Mouse (Mus musculus): ENCODE results near the gene Cfi. TPM values are rescaled to one million over a fixed set of nuclear protein-coding genes. Genes with fewer than 3 reads are reported as not detected.
A peak's percentile ranks its signal among the peaks of the same experiment; 100 is the strongest.

Gene Cfi
- 219 and 252 TPM in 2 replicates for polyA plus RNA-seq (2015; fragmentation: Nextera tagmentation; extraction: Ambion mirVana)

DNA sequence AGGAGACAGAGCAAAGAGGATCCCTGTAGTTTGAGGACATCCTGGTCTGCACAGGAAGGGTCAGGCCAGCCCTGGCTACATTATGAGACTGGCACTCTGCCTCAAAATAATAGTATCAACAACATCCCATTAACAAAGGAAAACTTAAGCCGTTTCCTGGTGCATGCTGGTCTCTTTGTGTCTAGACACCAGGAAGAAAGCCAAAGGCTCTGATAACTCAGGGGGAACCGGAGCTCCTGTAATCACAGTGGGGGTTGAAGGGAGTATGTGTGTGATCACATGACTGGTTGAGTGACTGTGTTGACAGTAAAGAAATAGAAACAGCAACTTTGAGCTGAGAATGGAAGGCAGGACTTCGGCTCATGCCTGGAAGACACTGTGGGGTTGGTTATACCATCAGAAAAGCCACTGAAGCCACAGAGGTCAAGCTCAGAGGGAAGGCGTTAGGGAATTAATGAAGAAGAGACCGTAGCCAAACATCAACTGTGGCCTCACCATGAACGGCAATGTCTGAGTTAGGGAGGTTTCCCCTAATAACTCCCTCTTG, at the start of gene Cfi:
Gene Cfi, plus strand, starts transcription at position 497 of the 547 bp plus-strand sequence.
- no peak for ATAC-seq (ENCODE audit: insufficient read depth)
- 47% methylated on average over 6 of the region's 6 CpGs for WGBS (ENCODE audit: insufficient replicate concordance)
- no peaks in the 10 kb centered on the region for H3K27me3 ChIP-seq
- H3K4me2 ChIP-seq: peak within 1 kb of the TSS; percentile 44
- no peak within 1 kb of the TSS for H3K9ac ChIP-seq
- H3K27ac ChIP-seq (replicated peaks): peak within 1 kb of the TSS; percentile 77
- no peaks in the 10 kb centered on the region for H3K9me3 ChIP-seq (replicated peaks)
- H3K36me3 ChIP-seq (replicated peaks): no peaks in the 10 kb centered on the region
- peak within 1 kb of the TSS; percentile 30 for H3K4me3 ChIP-seq (replicated peaks)
- peaks cover 13% of the 10 kb centered on the region for H3K4me1 ChIP-seq (replicated peaks)

DNA sequence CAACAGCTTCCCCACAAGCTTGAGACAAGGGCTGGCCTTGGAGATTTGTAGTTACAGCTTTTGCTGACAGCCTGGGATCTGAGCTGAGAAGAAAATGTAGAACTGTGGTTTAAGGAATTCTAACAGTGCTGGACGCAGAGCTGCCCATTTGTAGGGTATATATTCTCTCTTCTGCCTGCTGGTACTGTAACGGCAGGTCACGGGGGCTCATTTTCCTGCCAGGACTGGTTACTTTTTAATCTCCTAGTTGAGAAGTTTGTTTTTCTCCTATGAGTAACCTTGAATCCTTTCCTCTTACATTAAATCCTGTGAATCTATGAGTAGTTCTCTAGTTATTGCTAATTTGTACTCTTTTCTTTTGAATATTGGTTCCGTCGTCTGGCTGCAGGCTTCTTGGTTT, 41.9 kb upstream of the Cfi start:
- Histone ChIP-seq H3K4me3 (replicated peaks) (no peak overlapping the region), H3K9me3 (replicated peaks) (no peaks in the 10 kb centered on the region), H3K27ac (replicated peaks) (no peak overlapping the region), H3K27me3 (no peaks in the 10 kb centered on the region), H3K4me1 (replicated peaks) (no peaks in the 10 kb centered on the region), H3K36me3 (replicated peaks) (no peaks in the 10 kb centered on the region), H3K4me2 (no peak overlapping the region), H3K9ac (no peak overlapping the region)
- 71% methylated on average over 5 of the region's 5 CpGs for WGBS (ENCODE audit: insufficient replicate concordance)
- ATAC-seq (ENCODE audit: insufficient read depth): no peak

DNA sequence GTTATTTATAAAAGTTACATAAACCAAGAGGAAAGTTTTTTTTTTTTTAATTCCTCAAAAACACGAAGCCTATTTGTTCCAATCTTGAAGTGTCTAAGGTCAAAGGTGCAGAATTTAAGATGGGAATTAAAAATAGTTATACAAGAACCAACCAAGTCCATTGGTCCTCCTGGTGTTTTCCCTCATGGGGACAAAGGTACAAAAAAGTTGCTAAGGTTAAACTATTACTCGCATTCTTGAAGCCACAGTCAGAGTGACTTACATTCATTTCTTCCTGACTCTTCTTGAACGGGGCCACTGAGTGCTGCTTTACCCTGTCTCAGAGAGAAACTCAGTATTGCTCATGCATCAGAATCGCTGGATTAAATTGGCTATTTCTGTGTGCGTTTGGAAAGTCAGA, 38.3 kb upstream of the Cfi start:
- H3K36me3 ChIP-seq (replicated peaks): no peaks in the 10 kb centered on the region
- 61% methylated on average over 5 of the region's 5 CpGs for WGBS (ENCODE audit: insufficient replicate concordance)
- H3K4me2 ChIP-seq: no peak overlapping the region
- no peaks in the 10 kb centered on the region for H3K27me3 ChIP-seq
- H3K9me3 ChIP-seq (replicated peaks): no peaks in the 10 kb centered on the region
- H3K4me3 ChIP-seq (replicated peaks): no peak overlapping the region
- no peak for ATAC-seq (ENCODE audit: insufficient read depth)
- no peaks in the 10 kb centered on the region for H3K4me1 ChIP-seq (replicated peaks)
- H3K27ac ChIP-seq (replicated peaks): no peak overlapping the region
- no peak overlapping the region for H3K9ac ChIP-seq

DNA sequence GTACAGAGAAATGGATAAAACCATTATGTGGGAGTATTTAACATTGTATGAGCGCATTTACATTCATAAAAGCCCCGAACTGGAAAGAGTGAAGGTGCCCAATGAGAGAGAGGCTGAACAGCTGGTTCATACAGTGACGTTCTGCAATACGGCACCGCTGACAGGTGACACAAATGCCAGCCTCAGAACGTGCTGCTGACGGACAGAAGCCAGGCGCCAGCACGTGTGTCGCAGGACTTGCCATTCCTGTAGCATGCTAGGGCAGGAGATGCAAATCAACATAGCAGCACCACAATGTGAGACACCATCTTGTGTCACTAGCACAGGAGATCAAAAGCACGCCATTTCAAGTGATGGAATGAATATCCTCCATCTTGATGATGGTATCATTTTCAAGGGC, 37.1 kb upstream of the Cfi start:
- WGBS (ENCODE audit: insufficient replicate concordance): 75% methylated on average over 11 of the region's 11 CpGs
- ATAC-seq (ENCODE audit: insufficient read depth): no peak
- H3K27ac ChIP-seq (replicated peaks): no peak overlapping the region
- H3K4me1 ChIP-seq (replicated peaks): no peaks in the 10 kb centered on the region
- no peaks in the 10 kb centered on the region for H3K36me3 ChIP-seq (replicated peaks)
- no peak overlapping the region for H3K9ac ChIP-seq
- H3K4me3 ChIP-seq (replicated peaks): no peak overlapping the region
- no peaks in the 10 kb centered on the region for H3K9me3 ChIP-seq (replicated peaks)
- no peak overlapping the region for H3K4me2 ChIP-seq
- no peaks in the 10 kb centered on the region for H3K27me3 ChIP-seq

DNA sequence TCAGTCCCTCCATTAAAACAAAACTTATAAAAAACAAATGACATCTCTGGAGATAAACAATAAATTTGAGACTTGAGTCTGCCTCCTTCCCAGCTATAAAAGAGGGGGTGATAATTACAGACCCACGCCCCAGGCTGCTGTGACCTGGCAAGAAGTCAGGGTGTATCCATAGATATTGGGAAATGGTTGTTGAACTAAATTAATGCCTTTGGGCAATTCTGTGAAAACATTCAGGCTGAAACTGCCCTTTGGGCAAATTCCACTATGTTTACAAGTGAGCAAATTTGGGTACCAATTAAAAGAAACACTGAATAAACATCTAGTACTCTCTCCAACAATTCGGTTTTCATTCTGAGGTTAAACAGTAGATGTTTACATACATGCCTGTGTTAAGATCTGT, 36.7 kb upstream of the Cfi start:
- Histone ChIP-seq H3K9ac (no peak overlapping the region), H3K4me1 (replicated peaks) (no peaks in the 10 kb centered on the region), H3K9me3 (replicated peaks) (no peaks in the 10 kb centered on the region), H3K27ac (replicated peaks) (no peak overlapping the region), H3K27me3 (no peaks in the 10 kb centered on the region), H3K36me3 (replicated peaks) (no peaks in the 10 kb centered on the region), H3K4me3 (replicated peaks) (no peak overlapping the region), H3K4me2 (no peak overlapping the region)
- no peak for ATAC-seq (ENCODE audit: insufficient read depth)
- 57% methylated on average over 2 of the region's 2 CpGs for WGBS (ENCODE audit: insufficient replicate concordance)

DNA sequence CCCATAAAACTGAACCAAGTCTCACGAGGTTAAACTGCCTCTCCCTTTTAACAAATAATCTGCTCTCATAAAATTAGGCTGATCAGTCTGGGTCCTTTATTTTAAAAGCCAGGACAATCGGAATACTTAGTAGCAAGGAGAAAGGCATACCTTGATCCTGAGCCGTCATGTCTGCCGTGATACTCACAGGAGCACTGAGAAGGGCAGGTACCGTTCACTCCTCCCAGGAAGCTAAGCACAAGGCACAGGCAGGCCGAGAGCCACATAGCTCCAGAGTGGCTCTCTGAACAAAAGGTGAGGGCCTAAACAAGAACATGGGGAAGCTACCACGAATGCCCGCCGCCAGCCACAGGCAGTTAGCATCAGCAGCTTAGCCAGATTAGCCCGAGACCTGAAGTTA, 31.9 kb upstream of the Cfi start, which contains the start of gene Lrit3:
Gene Lrit3, minus strand, starts transcription at position 266 of the 400 bp plus-strand sequence.
- H3K4me2 ChIP-seq: no peak within 1 kb of the TSS

DNA sequence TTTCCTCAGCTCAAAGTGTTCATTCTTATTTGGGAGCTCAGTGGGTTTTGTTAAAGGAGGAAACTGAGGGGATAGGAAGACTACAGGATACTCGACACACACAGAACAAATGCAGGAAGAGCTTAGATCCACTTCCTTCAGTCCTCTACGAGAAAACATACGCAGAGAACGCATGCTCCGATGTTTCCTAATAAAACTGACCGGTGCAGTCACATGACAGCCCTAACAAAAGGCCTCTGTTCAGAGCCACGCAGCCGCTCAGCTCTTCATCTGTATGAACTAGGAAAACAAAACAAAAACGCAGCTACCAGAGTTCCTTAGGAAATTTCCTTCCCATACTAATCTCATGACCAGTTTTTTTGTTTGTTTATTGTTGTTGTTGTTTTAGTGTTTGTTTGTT, 14.8 kb upstream of the Cfi start:
- H3K27ac ChIP-seq (replicated peaks): no peak overlapping the region
- no peak overlapping the region for H3K9ac ChIP-seq
- no peak for ATAC-seq (ENCODE audit: insufficient read depth)
- no peaks in the 10 kb centered on the region for H3K9me3 ChIP-seq (replicated peaks)
- peaks cover 21% of the 10 kb centered on the region for H3K36me3 ChIP-seq (replicated peaks)
- H3K4me3 ChIP-seq (replicated peaks): no peak overlapping the region
- H3K4me1 ChIP-seq (replicated peaks): no peaks in the 10 kb centered on the region
- 59% methylated on average over 9 of the region's 9 CpGs for WGBS (ENCODE audit: insufficient replicate concordance)
- no peak overlapping the region for H3K4me2 ChIP-seq
- no peaks in the 10 kb centered on the region for H3K27me3 ChIP-seq

More for the DNA sequence above, 31.9 kb upstream of the Cfi start, which contains the start of gene Lrit3:
- H3K4me3 ChIP-seq (replicated peaks): no peak within 1 kb of the TSS
- H3K4me1 ChIP-seq (replicated peaks): no peaks in the 10 kb centered on the region
- no peaks in the 10 kb centered on the region for H3K36me3 ChIP-seq (replicated peaks)
- H3K27ac ChIP-seq (replicated peaks): no peak within 1 kb of the TSS
- no peaks in the 10 kb centered on the region for H3K9me3 ChIP-seq (replicated peaks)
- 67% methylated on average over 10 of the region's 10 CpGs for WGBS (ENCODE audit: insufficient replicate concordance)
- no peak within 1 kb of the TSS for H3K9ac ChIP-seq
- no peaks in the 10 kb centered on the region for H3K27me3 ChIP-seq
- no peak for ATAC-seq (ENCODE audit: insufficient read depth)

DNA sequence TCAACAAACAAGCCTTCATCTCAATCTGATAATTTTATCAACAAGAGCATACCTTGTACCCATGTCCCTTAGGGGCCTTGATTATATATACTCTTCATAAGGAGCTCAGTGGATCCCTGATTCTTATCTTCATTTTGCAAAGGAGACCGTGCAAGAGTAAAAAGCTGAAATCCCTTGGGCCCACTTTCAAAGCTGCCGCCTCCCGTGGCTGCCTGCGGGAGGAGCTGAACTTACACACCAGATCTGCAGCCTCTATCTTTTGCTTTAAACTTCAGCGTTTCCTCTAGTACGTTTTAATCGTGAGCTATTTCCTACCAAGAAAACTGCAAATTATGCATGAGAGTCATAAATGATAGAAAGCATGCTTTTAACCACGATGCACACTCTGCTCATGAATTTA, 13.9 kb upstream of the Cfi start:
- 75% methylated on average over 8 of the region's 8 CpGs for WGBS (ENCODE audit: insufficient replicate concordance)
- Histone ChIP-seq H3K9ac (no peak overlapping the region), H3K27ac (replicated peaks) (no peak overlapping the region), H3K9me3 (replicated peaks) (no peaks in the 10 kb centered on the region), H3K4me2 (no peak overlapping the region), H3K36me3 (replicated peaks) (peaks cover 30% of the 10 kb centered on the region), H3K27me3 (no peaks in the 10 kb centered on the region), H3K4me1 (replicated peaks) (no peaks in the 10 kb centered on the region), H3K4me3 (replicated peaks) (no peak overlapping the region)
- no peak for ATAC-seq (ENCODE audit: insufficient read depth)

DNA sequence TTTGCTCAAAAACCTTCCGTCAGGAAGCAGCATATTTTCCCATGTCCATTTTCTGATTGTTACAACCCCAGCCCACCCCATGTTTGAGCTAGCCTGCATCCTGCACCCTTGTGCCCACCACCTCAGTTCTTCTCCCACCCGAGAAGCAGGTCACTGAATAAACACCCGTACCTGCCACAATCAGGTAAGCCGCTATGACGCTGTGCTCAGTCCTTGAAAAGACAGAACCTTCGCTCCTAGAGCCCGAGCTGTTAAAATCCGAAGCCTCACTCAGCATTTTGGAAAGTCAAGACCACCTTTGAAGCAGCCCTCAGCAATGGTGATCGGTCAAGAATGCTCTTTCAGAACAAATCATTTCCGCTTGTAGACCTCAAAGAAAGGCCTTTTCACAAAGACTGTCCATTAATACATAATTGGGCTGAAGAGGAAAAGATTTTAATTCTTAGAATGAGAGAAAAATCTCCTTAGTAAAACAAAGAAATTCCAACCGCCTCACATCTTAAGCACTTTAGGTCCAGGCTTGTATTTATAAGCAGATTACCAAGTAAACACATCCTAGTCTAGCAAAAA, 13.4 kb upstream of the Cfi start, which contains the start of gene Rrh:
Gene Rrh, minus strand, starts transcription at position 382 of the 570 bp plus-strand sequence.
- Histone ChIP-seq H3K27ac (replicated peaks) (no peak within 1 kb of the TSS), H3K4me3 (replicated peaks) (no peak within 1 kb of the TSS), H3K4me2 (no peak within 1 kb of the TSS), H3K36me3 (replicated peaks) (peaks cover 33% of the 10 kb centered on the region), H3K9ac (no peak within 1 kb of the TSS), H3K9me3 (replicated peaks) (no peaks in the 10 kb centered on the region), H3K4me1 (replicated peaks) (no peaks in the 10 kb centered on the region), H3K27me3 (no peaks in the 10 kb centered on the region)
- no peak for ATAC-seq (ENCODE audit: insufficient read depth)
- WGBS (ENCODE audit: insufficient replicate concordance): 83% methylated on average over 11 of the region's 11 CpGs

DNA sequence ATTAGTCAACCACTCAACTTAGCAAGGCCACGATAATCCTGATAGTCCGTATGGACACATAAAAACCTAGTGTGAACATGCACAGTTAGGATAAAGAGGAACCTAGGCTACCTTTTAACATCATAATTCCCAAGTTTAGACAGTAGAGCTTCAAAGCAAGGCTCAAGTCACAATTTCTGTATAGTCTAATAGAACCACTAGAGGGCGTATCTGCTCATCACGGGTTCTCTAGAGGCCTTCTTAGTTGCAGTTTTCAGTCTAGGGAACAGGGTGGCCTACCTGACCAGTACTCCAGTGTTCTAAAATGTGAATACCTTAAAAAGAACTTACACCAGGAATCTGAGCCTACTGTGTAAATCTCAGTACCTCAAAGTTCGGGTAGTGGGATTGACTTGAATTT, 12.4 kb upstream of the Cfi start:
- Histone ChIP-seq H3K4me1 (replicated peaks) (peaks cover 2% of the 10 kb centered on the region; the same call in 1 of the 2 replicates), H3K4me2 (no peak overlapping the region), H3K36me3 (replicated peaks) (peaks cover 42% of the 10 kb centered on the region), H3K27me3 (no peaks in the 10 kb centered on the region), H3K9ac (no peak overlapping the region), H3K4me3 (replicated peaks) (no peak overlapping the region), H3K9me3 (replicated peaks) (no peaks in the 10 kb centered on the region), H3K27ac (replicated peaks) (no peak overlapping the region)
- no peak for ATAC-seq (ENCODE audit: insufficient read depth)
- 49% methylated on average over 5 of the region's 5 CpGs for WGBS (ENCODE audit: insufficient replicate concordance)

DNA sequence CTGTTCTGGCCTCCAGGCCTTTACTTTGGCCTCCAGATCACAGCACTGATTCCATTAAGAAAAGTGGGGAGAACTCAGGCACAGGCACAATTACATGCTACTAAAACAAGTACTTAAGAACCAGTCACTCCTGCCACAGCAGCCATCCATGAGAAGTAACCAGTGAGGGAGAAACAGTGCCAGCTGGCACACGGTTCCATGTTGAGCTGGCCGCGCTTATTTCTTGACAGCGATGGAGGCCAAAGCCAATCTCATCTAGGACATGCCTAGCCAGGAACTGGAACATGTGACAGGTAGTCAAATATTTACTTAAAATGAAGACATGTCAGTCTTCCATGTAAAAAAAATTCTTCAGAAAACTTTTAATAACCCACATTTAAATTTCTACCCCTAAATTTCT, 11.5 kb upstream of the Cfi start:
- no peak overlapping the region for H3K9ac ChIP-seq
- peaks cover 47% of the 10 kb centered on the region for H3K36me3 ChIP-seq (replicated peaks)
- WGBS (ENCODE audit: insufficient replicate concordance): 91% methylated on average over 4 of the region's 4 CpGs
- H3K27me3 ChIP-seq: no peaks in the 10 kb centered on the region
- H3K4me2 ChIP-seq: no peak overlapping the region
- no peak overlapping the region for H3K27ac ChIP-seq (replicated peaks)
- peaks cover 9% of the 10 kb centered on the region for H3K4me1 ChIP-seq (replicated peaks)
- no peaks in the 10 kb centered on the region for H3K9me3 ChIP-seq (replicated peaks)
- ATAC-seq (ENCODE audit: insufficient read depth): no peak
- no peak overlapping the region for H3K4me3 ChIP-seq (replicated peaks)

DNA sequence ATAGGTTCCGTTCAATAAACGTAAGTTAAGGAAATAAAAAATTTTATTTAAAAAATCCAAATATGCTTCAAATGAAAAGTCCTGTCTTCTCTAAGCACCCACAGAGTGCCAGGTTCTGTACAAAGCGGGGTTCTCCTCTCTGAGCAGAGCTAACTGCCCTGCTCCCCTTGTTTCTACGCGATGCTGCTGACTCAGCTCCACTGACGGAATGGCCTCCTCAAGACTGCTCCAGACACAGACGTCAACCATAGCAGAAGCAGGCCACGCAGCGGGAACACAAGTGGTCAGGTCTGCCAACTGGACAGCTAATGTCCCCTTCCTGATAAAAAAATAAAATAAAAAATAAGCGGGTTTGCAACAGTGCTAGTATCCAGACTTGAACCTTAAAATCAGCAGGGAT, 10.8 kb upstream of the Cfi start:
- Histone ChIP-seq H3K36me3 (replicated peaks) (peaks cover 47% of the 10 kb centered on the region), H3K27ac (replicated peaks) (no peak overlapping the region), H3K4me1 (replicated peaks) (peaks cover 17% of the 10 kb centered on the region), H3K27me3 (no peaks in the 10 kb centered on the region), H3K9ac (no peak overlapping the region), H3K9me3 (replicated peaks) (no peaks in the 10 kb centered on the region), H3K4me3 (replicated peaks) (no peak overlapping the region), H3K4me2 (no peak overlapping the region)
- ATAC-seq (ENCODE audit: insufficient read depth): no peak
- WGBS (ENCODE audit: insufficient replicate concordance): 81% methylated on average over 10 of the region's 10 CpGs

All from liver, embryonic 15.5 days (tissue).